Mouse (Mus musculus): ENCODE results near the gene Olfr372. TPM values are rescaled to one million over a fixed set of nuclear protein-coding genes. Genes with fewer than 3 reads are reported as not detected.
"Not testable (repeated sequence)": the region's sequence is repeated elsewhere in the genome, so short reads cannot be mapped to it uniquely, and the experiment has no call there.

Olfr372 gene
- polyA plus RNA-seq, 2 experiments: not detected

DNA sequence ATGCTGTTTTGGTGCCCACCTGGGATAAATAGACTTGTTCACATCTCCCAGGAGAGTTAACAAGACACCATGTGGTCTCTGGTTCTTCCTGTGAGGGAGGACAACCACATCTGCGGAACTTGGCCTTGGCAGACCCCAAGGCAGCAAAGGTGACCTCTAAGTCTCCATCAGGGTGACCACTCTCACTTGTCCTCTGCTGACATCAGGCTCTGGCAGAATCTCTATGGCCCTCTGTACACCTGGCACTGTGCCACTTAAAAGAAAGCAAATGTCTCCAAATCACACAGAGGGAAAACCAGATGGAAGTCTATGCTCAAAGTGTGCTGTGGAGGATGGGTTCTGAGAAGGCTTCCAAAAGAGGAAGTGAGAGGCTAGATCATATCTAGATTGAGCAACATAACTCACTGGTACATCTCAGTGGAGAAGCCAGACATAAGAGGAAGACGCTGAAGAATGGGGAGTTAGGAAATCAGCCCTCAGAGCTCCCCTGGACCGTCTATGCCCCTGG, 32.8 kb upstream of the Olfr372 start:
- H3K4me3 ChIP-seq (replicated peaks; ENCODE audit: low read length): no peak overlapping the region
- 71% methylated on average over 3 of the region's 3 CpGs for WGBS
- H3K9me3 ChIP-seq (ENCODE audit: control insufficient read depth, low read length): no peaks in the 10 kb centered on the region
- no peaks in the 10 kb centered on the region for H3K4me1 ChIP-seq (ENCODE audit: control insufficient read depth, insufficient read depth, low read length)
- no peaks in the 10 kb centered on the region for H3K36me3 ChIP-seq (ENCODE audit: control insufficient read depth, insufficient read depth, low read length)
- ATAC-seq (ENCODE audit: low FRiP score, low read depth) (no peak), DNase-seq (ENCODE audit: low spot score) (no peak)
- no peak for TF ChIP-seq POLR2A (IDR thresholded peaks at IDR 0.05; ENCODE audit: borderline replicate concordance, extremely low read depth, insufficient read depth, insufficient read length)
- no peak overlapping the region for H3K27ac ChIP-seq (replicated peaks; ENCODE audit: low read depth, low read length)
- H3K4me2 ChIP-seq (replicated peaks; ENCODE audit: low read depth, low read length, severe bottlenecking): no peak overlapping the region
- no peak overlapping the region for H3K9ac ChIP-seq (ENCODE audit: low read depth, low read length, severe bottlenecking)
- no peaks in the 10 kb centered on the region for H3K27me3 ChIP-seq (ENCODE audit: control insufficient read depth, insufficient read depth, low read length)

DNA sequence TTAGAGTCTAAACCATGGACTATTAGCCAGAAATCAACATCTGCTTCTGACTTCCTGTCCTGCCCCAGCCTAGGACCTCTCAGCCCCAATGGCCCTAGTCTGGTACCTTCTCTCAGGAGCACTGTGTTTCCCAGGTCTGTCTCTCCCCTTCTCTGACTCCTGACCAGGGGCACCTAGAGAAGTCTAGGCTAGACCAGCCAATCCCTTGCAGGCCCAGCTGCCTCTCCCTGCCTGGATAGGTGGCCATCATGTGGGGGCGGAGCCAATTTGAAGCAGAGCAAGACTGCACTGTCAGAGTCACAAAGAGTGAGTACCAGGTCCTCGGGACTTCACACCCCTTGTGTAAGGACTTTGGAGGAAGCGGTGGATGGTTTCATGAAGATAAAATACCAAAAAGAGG, 31.5 kb upstream of the Olfr372 start, which contains the start of gene Cyp4f18:
TSS of gene Cyp4f18 (minus strand) at position 154 of the 400 bp plus-strand sequence.
- Histone ChIP-seq H3K4me3 (replicated peaks; ENCODE audit: low read length) (no peak within 1 kb of the TSS), H3K27me3 (ENCODE audit: control insufficient read depth, insufficient read depth, low read length) (no peaks in the 10 kb centered on the region), H3K9ac (ENCODE audit: low read depth, low read length, severe bottlenecking) (no peak within 1 kb of the TSS), H3K27ac (replicated peaks; ENCODE audit: low read depth, low read length) (no peak within 1 kb of the TSS), H3K9me3 (ENCODE audit: control insufficient read depth, low read length) (no peaks in the 10 kb centered on the region), H3K4me1 (ENCODE audit: control insufficient read depth, insufficient read depth, low read length) (no peaks in the 10 kb centered on the region), H3K36me3 (ENCODE audit: control insufficient read depth, insufficient read depth, low read length) (no peaks in the 10 kb centered on the region), H3K4me2 (replicated peaks; ENCODE audit: low read depth, low read length, severe bottlenecking) (no peak within 1 kb of the TSS)
- ATAC-seq (ENCODE audit: low FRiP score, low read depth) (no peak), DNase-seq (ENCODE audit: low spot score) (no peak)
- no peak for TF ChIP-seq POLR2A (IDR thresholded peaks at IDR 0.05; ENCODE audit: borderline replicate concordance, extremely low read depth, insufficient read depth, insufficient read length)
- WGBS: 62% methylated on average over 3 of the region's 3 CpGs

DNA sequence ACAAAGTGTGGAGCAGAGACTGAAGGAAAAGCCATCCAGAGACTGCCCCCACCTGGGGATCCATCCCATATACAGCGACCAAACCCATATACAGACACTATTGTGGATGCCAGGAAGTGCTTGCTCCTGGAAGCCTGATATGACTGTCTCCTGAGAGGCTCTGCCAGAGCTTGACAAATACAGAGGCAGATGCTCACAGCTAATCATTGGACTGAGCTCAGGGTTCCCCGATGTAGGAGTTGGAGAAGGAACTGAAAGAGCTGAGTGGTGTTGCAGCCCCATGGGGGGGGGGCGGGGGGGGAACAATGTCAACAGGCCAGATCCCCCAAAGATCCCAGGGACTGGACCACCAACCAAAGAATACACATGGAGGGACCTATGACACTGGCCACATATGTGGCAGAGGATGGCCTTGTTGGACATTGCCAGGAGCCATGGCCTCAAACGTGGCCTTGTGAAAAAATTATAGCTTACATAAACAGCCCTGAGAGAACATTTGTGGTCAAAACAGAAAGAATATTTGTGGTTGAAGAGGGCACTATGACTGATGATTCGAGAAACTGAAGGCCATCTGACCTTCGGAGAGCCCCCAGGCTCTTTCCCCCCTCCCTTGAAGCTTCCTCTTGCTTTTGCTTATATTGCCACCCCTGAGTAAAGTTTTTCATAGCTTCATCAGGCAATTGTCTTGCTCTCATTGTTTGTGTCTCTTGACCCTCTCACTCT, 27.4 kb upstream of the Olfr372 start:
- 70% methylated on average over 5 of the region's 6 CpGs for WGBS

DNA sequence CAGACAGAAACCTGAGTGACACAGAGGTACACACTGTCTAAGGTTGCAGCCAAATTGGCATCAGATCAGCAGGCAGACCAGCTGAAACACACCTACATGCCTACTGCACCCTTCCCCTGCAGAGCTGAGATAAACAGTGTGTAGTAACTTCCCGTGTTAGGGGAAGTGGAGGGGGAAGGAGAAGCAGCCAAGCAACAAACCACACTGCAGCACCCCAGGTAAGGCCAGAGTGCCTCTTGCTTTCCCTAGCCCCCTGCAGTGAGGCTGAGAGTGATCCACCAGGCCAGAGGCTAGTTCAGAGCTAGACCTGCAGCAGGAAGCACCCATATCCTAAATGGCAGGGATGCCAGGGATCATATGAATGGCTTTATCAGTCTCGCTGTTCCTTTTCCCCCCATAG, 23.7 kb upstream of the Olfr372 start:
- not testable (repeated sequence) for H3K4me2 ChIP-seq (replicated peaks; ENCODE audit: low read depth, low read length, severe bottlenecking); H3K36me3 ChIP-seq (ENCODE audit: control insufficient read depth, insufficient read depth, low read length); H3K27ac ChIP-seq (replicated peaks; ENCODE audit: low read depth, low read length); DNase-seq (ENCODE audit: low spot score); H3K9me3 ChIP-seq (ENCODE audit: control insufficient read depth, low read length); ATAC-seq (ENCODE audit: low FRiP score, low read depth); H3K4me1 ChIP-seq (ENCODE audit: control insufficient read depth, insufficient read depth, low read length); H3K9ac ChIP-seq (ENCODE audit: low read depth, low read length, severe bottlenecking); H3K27me3 ChIP-seq (ENCODE audit: control insufficient read depth, insufficient read depth, low read length); H3K4me3 ChIP-seq (replicated peaks; ENCODE audit: low read length)
- WGBS: 86% methylated on average over 2 of the region's 2 CpGs

More for the DNA sequence above, 27.4 kb upstream of the Olfr372 start:
- not testable (repeated sequence) for H3K36me3 ChIP-seq (ENCODE audit: control insufficient read depth, insufficient read depth, low read length); H3K4me1 ChIP-seq (ENCODE audit: control insufficient read depth, insufficient read depth, low read length); ATAC-seq (ENCODE audit: low FRiP score, low read depth); DNase-seq (ENCODE audit: low spot score); H3K9me3 ChIP-seq (ENCODE audit: control insufficient read depth, low read length); H3K4me3 ChIP-seq (replicated peaks; ENCODE audit: low read length); H3K9ac ChIP-seq (ENCODE audit: low read depth, low read length, severe bottlenecking); H3K27ac ChIP-seq (replicated peaks; ENCODE audit: low read depth, low read length); H3K4me2 ChIP-seq (replicated peaks; ENCODE audit: low read depth, low read length, severe bottlenecking); H3K27me3 ChIP-seq (ENCODE audit: control insufficient read depth, insufficient read depth, low read length)

DNA sequence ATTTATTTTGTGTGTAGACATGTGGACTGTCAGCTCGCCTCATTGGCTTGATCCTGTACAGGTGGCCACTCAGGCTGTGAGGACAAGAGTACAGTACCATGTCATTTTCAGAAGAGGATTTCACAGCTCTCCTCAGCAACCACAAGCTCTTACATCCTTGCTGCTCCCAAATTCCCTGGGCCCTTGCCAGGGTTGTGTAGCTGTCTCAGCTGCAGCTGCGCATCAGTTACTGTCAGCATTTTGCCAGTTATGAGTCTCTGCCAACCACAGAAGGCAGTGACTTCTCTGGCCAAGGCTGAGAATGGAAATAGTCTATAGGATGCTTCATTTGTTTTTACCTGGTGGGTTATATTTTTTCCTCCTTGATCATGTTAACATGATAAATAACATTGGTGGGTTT, 22.9 kb upstream of the Olfr372 start:
- no peak for DNase-seq (ENCODE audit: low spot score)
- H3K4me1 ChIP-seq (ENCODE audit: control insufficient read depth, insufficient read depth, low read length): no peaks in the 10 kb centered on the region
- H3K36me3 ChIP-seq (ENCODE audit: control insufficient read depth, insufficient read depth, low read length): no peaks in the 10 kb centered on the region
- 80% methylated on average over 2 of the region's 2 CpGs for WGBS
- H3K27me3 ChIP-seq (ENCODE audit: control insufficient read depth, insufficient read depth, low read length): no peaks in the 10 kb centered on the region
- no peak overlapping the region for H3K4me3 ChIP-seq (replicated peaks; ENCODE audit: low read length)
- TF ChIP-seq POLR2A (IDR thresholded peaks at IDR 0.05; ENCODE audit: borderline replicate concordance, extremely low read depth, insufficient read depth, insufficient read length): no peak
- H3K9me3 ChIP-seq (ENCODE audit: control insufficient read depth, low read length): no peaks in the 10 kb centered on the region
- no peak overlapping the region for H3K27ac ChIP-seq (replicated peaks; ENCODE audit: low read depth, low read length)
- no peak overlapping the region for H3K4me2 ChIP-seq (replicated peaks; ENCODE audit: low read depth, low read length, severe bottlenecking)
- H3K9ac ChIP-seq (ENCODE audit: low read depth, low read length, severe bottlenecking): no peak overlapping the region
- ATAC-seq (ENCODE audit: low FRiP score, low read depth): no peak

DNA sequence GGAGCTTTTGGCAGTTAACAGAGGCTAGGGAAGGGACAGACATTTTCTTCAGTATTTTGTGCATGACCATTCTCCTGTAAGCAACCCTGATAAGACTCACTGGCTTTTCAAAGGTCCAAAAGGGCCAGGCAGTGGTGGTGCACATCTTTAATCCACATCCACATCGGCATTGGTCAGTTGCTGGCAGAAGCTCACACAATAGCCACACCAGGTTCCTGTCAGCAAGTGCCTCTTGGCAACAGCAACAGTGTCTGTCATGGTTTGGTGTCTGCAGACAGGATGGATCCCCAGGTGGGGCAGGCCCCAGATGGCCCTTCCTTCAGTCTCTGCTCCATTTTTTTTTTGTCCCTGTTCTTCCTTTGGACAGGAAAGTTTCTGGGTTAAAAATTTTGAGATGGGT, 22.0 kb upstream of the Olfr372 start:
- H3K9me3 ChIP-seq (ENCODE audit: control insufficient read depth, low read length); ATAC-seq (ENCODE audit: low FRiP score, low read depth); H3K27me3 ChIP-seq (ENCODE audit: control insufficient read depth, insufficient read depth, low read length); H3K4me3 ChIP-seq (replicated peaks; ENCODE audit: low read length); H3K4me1 ChIP-seq (ENCODE audit: control insufficient read depth, insufficient read depth, low read length); H3K9ac ChIP-seq (ENCODE audit: low read depth, low read length, severe bottlenecking); DNase-seq (ENCODE audit: low spot score); H3K36me3 ChIP-seq (ENCODE audit: control insufficient read depth, insufficient read depth, low read length); H3K27ac ChIP-seq (replicated peaks; ENCODE audit: low read depth, low read length); H3K4me2 ChIP-seq (replicated peaks; ENCODE audit: low read depth, low read length, severe bottlenecking): not testable (repeated sequence)
- 100% methylated on average over 1 of the region's 1 CpGs for WGBS
